Mouse (Mus musculus): Measurements from ENCODE around the gene Mpeg1. TPM values are rescaled to one million over a fixed set of nuclear protein-coding genes. Genes with fewer than 3 reads are reported as not detected.

Gene Mpeg1
- polyA plus RNA-seq, 1 experiment from 2014 or later, result 0.18 TPM

DNA sequence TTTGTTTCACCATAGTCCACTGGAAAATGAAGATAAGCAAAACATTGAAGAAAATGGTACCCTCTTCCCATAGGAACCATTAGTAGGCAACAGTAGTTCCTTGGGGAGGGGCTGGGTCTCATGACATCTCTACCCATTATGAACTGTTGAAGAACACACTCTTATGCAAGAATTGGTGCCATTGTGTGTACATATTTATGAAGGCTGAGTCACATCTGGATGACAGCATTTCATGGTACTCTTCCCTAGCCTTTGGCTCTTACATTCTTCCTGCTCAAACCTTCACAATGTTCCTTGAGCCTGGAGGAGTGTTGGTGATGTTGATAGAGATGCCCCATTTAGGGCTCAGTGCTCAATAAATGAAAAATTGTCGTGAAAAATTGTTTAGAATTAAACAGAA, 21.0 kb upstream of the Mpeg1 start:
- no peak overlapping the region for H3K9ac ChIP-seq
- H3K4me1 ChIP-seq (replicated peaks), result peaks cover 7% of the 10 kb centered on the region; the same call in 1 of the 2 replicates
- H3K9me3 ChIP-seq (replicated peaks), result no peaks in the 10 kb centered on the region
- H3K27ac ChIP-seq (ENCODE audit: poor library complexity, severe bottlenecking), result no peak overlapping the region
- no peaks in the 10 kb centered on the region for H3K36me3 ChIP-seq
- ATAC-seq (ENCODE audit: insufficient number of reproducible peaks, low FRiP score), result no peak
- no peaks in the 10 kb centered on the region for H3K27me3 ChIP-seq (replicated peaks)
- no peak overlapping the region for H3K4me2 ChIP-seq
- WGBS, result 47% methylated on average over 1 of the region's 1 CpGs
- no peak overlapping the region for H3K4me3 ChIP-seq

DNA sequence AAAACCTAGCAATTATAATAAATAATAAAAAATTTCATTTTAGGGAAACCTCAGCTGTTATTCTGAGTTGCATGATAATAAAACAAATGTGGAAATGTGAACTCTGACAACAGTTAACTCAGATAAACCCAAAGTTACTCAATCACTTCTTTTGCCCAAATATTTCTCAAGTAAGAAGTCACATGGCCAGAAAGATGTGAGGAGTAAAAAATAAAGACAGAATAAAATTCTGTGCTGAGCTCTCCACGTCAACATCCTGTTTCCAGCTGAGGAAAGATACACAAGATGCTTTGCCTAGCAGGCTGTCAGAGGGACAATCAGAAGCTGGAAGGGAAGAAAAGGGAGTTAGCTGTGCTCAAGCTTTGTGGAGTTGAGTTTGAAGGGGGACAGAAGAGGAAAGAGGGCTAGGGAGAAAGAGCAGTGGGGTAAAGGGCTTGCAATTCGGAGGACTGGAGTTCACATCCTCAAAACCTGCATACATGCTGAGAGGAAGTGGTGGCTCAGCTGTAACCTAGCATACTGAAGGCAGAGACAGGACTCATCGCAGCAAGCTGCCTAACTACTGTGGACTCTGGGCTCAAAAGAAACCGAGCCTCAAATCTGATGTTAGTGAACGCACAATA, 20.4 kb upstream of the Mpeg1 start:
- WGBS, result 75% methylated on average over 5 of the region's 5 CpGs
- ATAC-seq (ENCODE audit: insufficient number of reproducible peaks, low FRiP score), result no peak
- no peak overlapping the region for H3K4me2 ChIP-seq
- H3K4me3 ChIP-seq, result no peak overlapping the region
- no peaks in the 10 kb centered on the region for H3K36me3 ChIP-seq
- H3K9ac ChIP-seq, result no peak overlapping the region
- no peaks in the 10 kb centered on the region for H3K9me3 ChIP-seq (replicated peaks)
- no peak overlapping the region for H3K27ac ChIP-seq (ENCODE audit: poor library complexity, severe bottlenecking)
- no peaks in the 10 kb centered on the region for H3K27me3 ChIP-seq (replicated peaks)
- peaks cover 7% of the 10 kb centered on the region; the same call in 1 of the 2 replicates for H3K4me1 ChIP-seq (replicated peaks)

DNA sequence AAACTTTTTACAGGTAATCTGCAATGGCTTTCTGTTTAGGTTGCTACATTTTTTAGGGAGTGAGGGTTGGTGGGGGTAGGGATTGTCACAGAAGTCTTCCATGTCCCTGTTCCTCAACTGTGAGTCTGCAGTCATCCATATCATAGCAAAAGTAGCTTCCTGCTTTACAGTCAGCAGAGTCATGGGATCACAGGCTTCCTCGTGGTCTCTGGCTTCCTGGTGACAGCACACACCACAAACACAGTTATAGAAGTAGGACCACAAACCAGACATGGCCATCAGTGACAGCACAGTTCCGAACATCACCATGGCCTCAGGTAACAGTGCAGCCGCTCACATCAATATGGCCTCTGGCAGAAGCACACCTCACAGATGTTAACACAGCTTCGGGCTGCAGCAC, 18.0 kb upstream of the Mpeg1 start:
- Histone ChIP-seq H3K4me1 (replicated peaks) (peaks cover 7% of the 10 kb centered on the region; the same call in 1 of the 2 replicates), H3K9me3 (replicated peaks) (no peaks in the 10 kb centered on the region), H3K27me3 (replicated peaks) (no peaks in the 10 kb centered on the region), H3K36me3 (no peaks in the 10 kb centered on the region), H3K9ac (no peak overlapping the region), H3K27ac (ENCODE audit: poor library complexity, severe bottlenecking) (no peak overlapping the region), H3K4me2 (peak overlapping the region; percentile 8; the same call in 1 of the 2 replicates), H3K4me3 (no peak overlapping the region)
- no peak for ATAC-seq (ENCODE audit: insufficient number of reproducible peaks, low FRiP score)
- WGBS, result 61% methylated on average over 4 of the region's 4 CpGs

DNA sequence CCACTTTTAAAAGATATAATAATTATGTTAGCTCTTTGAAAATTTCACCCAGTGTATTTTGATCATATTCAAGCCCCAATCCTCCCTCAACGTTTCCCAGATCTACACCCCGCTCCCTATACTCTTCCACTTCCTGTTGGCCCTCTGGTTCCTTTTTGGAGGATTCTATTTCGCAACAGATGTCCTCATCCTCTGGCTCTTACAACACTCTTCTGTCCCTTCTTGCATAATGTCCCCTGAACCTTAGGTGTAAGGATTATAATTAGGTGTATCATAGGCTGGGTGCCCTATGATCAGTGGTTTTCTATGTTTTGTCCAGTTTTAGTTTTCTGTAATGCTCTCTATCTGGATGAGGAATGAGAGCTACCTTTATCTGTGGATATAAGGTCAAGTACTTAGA, 15.6 kb upstream of the Mpeg1 start:
- Histone ChIP-seq H3K4me1 (replicated peaks) (peaks cover 7% of the 10 kb centered on the region; the same call in 1 of the 2 replicates), H3K4me2 (no peak overlapping the region), H3K4me3 (no peak overlapping the region), H3K9ac (no peak overlapping the region), H3K9me3 (replicated peaks) (no peaks in the 10 kb centered on the region), H3K27ac (ENCODE audit: poor library complexity, severe bottlenecking) (no peak overlapping the region), H3K27me3 (replicated peaks) (no peaks in the 10 kb centered on the region), H3K36me3 (no peaks in the 10 kb centered on the region)
- 75% methylated on average over 3 of the region's 3 CpGs for WGBS
- no peak for ATAC-seq (ENCODE audit: insufficient number of reproducible peaks, low FRiP score)

DNA sequence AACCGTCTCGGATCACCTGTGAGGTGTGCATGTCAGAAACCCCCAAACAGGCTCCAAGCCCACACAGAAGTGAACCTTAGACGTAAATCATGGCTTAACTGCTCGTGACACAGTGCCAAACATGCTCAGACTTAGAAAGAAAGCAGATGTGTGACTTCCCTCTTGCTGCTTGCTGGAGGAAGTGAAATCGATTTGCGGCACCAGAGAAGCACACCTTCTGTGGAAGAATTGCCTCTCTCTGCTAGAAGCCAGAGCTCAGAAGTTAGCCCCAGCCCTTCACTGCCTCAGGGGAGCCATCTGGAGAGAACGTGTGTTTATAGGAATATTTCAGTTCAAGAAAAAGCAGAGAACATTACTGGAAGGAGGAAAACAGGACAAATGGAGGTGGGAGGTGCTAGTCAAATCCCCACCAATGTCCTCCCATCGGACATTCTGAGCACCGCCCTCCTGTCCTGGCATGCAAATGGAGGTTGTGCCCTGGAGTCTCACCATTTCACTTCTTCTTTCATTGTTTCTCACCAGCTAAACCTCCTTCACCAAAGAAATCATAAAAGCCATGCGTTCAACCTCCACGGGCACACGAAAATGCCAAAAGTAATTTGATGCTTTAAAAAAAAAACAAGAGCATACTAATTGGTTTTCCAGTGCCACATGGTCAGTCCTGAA, 3.0 kb upstream of the Mpeg1 start:
- Histone ChIP-seq H3K4me2 (no peak overlapping the region), H3K4me1 (replicated peaks) (no peaks in the 10 kb centered on the region), H3K4me3 (no peak overlapping the region), H3K27me3 (replicated peaks) (no peaks in the 10 kb centered on the region), H3K9me3 (replicated peaks) (no peaks in the 10 kb centered on the region), H3K36me3 (no peaks in the 10 kb centered on the region), H3K27ac (ENCODE audit: poor library complexity, severe bottlenecking) (no peak overlapping the region), H3K9ac (no peak overlapping the region)
- WGBS, result 74% methylated on average over 12 of the region's 12 CpGs
- ATAC-seq (ENCODE audit: insufficient number of reproducible peaks, low FRiP score), result no peak

DNA sequence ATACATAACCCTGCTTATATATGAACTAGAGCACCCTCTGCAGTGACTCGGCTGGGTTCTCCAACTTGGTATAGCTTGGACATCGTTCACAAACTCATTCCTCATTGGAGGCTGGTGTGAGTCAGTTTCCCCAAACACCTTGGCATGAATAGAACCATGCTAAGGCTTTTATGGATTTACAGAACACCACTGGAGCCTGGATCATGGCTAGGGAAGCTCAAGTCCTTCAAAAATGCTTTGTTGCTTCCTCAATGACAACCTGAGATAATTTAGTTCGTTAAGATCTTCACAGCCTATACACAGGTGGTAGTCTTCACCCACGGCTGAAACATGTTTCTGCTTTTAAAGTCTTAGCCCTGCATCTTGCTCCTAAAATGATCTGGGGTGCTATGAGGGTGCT, 1.1 kb upstream of the Mpeg1 start:
- Histone ChIP-seq H3K4me3 (no peak overlapping the region), H3K4me2 (no peak overlapping the region), H3K36me3 (no peaks in the 10 kb centered on the region), H3K9ac (no peak overlapping the region), H3K27ac (ENCODE audit: poor library complexity, severe bottlenecking) (no peak overlapping the region), H3K27me3 (replicated peaks) (no peaks in the 10 kb centered on the region), H3K4me1 (replicated peaks) (peaks cover 9% of the 10 kb centered on the region), H3K9me3 (replicated peaks) (no peaks in the 10 kb centered on the region)
- WGBS, result 79% methylated on average over 4 of the region's 4 CpGs
- no peak for ATAC-seq (ENCODE audit: insufficient number of reproducible peaks, low FRiP score)

DNA sequence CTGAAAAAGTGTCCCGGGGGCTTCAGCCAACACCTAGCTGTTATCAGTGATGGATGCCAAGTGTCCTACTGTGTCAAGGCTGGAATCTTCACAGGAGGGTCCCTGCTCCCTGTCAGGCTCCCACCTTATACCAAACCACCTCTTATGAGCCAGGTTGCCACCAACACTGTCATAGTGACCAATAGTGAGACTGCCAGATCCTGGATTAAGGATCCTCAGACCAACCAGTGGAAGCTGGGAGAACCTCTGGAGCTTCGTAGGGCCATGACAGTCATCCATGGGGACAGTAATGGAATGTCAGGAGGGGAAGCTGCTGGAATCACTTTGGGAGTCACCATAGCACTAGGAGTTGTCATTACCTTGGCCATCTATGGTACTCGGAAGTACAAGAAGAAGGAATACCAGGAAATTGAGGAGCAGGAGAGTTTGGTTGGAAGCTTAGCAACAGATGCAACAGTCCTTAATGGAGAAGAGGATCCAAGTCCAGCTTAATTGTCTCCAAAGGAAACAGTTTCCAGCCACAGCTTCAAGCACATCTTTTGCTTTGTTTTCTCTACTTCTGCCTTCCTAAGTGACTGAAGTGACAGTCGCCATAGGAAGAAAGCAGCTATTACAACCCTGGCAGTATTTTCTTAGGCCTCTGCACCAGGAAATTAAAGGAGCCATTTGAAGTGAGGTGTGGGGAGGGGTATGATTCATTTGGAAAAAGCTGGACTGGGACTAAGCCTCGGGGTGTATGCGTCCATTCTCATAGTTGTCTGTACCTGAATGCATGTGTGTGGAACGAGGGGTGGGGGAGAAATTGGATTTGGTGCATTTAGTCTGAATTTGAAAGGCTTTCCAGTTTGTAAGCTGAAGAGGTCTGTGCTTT, 2.5 kb downstream of the Mpeg1 start:
- no peaks in the 10 kb centered on the region for H3K9me3 ChIP-seq (replicated peaks)
- no peaks in the 10 kb centered on the region for H3K27me3 ChIP-seq (replicated peaks)
- no peak overlapping the region for H3K4me2 ChIP-seq
- no peak overlapping the region for H3K9ac ChIP-seq
- no peak overlapping the region for H3K4me3 ChIP-seq
- H3K27ac ChIP-seq (ENCODE audit: poor library complexity, severe bottlenecking), result no peak overlapping the region
- no peak for ATAC-seq (ENCODE audit: insufficient number of reproducible peaks, low FRiP score)
- WGBS, result 59% methylated on average over 7 of the region's 7 CpGs
- H3K4me1 ChIP-seq (replicated peaks), result peaks cover 9% of the 10 kb centered on the region
- no peaks in the 10 kb centered on the region for H3K36me3 ChIP-seq

DNA sequence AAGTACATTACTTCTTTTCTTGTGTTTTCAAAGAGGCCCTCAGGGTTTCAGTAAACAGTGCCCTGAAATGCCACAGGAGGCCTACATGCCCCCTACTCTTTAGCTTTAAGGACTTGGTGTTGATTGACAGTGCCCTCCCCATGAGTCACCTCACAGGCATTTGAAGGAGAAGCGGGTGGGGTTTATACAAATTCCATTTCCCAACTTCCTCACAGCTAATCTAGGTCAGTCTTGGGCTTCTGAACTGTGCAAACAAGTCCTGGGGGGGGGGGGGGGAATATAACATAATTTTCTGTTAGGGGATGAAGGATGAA, 3.1 kb downstream of the Mpeg1 start:
- H3K27ac ChIP-seq (ENCODE audit: poor library complexity, severe bottlenecking), result no peak overlapping the region

DNA sequence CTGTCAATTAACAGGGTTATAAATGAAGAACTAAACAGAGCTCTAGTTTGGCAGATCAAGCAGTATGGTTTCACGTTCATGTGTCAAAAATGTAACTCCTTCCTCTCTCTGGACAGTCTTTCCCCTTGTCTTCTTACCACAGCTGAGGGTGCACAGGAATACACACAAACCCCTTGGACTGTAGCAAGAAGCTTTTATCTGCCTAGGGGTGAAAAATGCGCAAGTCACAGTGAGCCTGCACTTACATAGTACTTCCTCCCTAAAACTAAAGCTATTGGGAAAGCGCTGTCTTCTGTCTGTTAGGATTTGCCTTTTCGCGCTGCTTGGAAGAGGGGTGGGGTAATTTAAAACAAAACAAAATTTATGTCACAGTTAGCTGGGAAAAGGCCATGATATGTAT, 3.5 kb downstream of the Mpeg1 start:
- H3K4me3 ChIP-seq, result no peak overlapping the region
- no peak for ATAC-seq (ENCODE audit: insufficient number of reproducible peaks, low FRiP score)
- no peaks in the 10 kb centered on the region for H3K36me3 ChIP-seq
- no peaks in the 10 kb centered on the region for H3K9me3 ChIP-seq (replicated peaks)
- WGBS, result 70% methylated on average over 5 of the region's 5 CpGs
- no peak overlapping the region for H3K27ac ChIP-seq (ENCODE audit: poor library complexity, severe bottlenecking)
- H3K4me1 ChIP-seq (replicated peaks), result peaks cover 9% of the 10 kb centered on the region
- H3K4me2 ChIP-seq, result no peak overlapping the region
- H3K27me3 ChIP-seq (replicated peaks), result no peaks in the 10 kb centered on the region
- H3K9ac ChIP-seq, result no peak overlapping the region

More for the DNA sequence above, 3.1 kb downstream of the Mpeg1 start:
- Histone ChIP-seq H3K27me3 (replicated peaks) (no peaks in the 10 kb centered on the region), H3K9me3 (replicated peaks) (no peaks in the 10 kb centered on the region), H3K4me3 (no peak overlapping the region), H3K9ac (no peak overlapping the region), H3K36me3 (no peaks in the 10 kb centered on the region), H3K4me1 (replicated peaks) (peaks cover 9% of the 10 kb centered on the region), H3K4me2 (no peak overlapping the region)
- ATAC-seq (ENCODE audit: insufficient number of reproducible peaks, low FRiP score), result no peak
- 8% methylated on average over 1 of the region's 1 CpGs for WGBS

DNA sequence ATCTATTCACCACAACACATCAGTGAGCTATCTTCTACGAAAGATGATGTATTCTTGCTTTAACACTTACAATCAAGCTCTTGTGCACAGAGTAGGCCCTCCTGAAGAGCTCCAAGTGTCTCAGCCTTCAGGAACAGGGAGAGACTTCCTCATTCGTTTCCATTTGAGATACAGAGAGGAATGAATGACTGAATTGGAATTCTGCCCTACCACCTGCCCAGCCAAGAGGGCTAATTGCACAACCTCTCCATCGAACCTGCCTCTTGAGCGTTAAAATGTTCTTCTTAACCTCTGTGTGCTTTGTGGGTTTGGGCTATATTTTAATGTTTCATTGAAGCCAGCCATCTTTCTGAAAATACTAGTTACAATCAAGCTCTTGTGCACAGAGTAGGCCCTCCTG, 4.1 kb downstream of the Mpeg1 start:
- H3K9me3 ChIP-seq (replicated peaks), result no peaks in the 10 kb centered on the region
- H3K4me1 ChIP-seq (replicated peaks), result peaks cover 9% of the 10 kb centered on the region
- H3K27ac ChIP-seq (ENCODE audit: poor library complexity, severe bottlenecking), result no peak overlapping the region
- no peak overlapping the region for H3K4me2 ChIP-seq
- H3K27me3 ChIP-seq (replicated peaks), result no peaks in the 10 kb centered on the region
- no peak overlapping the region for H3K4me3 ChIP-seq
- WGBS, result 65% methylated on average over 4 of the region's 4 CpGs
- no peak overlapping the region for H3K9ac ChIP-seq
- no peak for ATAC-seq (ENCODE audit: insufficient number of reproducible peaks, low FRiP score)
- H3K36me3 ChIP-seq, result no peaks in the 10 kb centered on the region

DNA sequence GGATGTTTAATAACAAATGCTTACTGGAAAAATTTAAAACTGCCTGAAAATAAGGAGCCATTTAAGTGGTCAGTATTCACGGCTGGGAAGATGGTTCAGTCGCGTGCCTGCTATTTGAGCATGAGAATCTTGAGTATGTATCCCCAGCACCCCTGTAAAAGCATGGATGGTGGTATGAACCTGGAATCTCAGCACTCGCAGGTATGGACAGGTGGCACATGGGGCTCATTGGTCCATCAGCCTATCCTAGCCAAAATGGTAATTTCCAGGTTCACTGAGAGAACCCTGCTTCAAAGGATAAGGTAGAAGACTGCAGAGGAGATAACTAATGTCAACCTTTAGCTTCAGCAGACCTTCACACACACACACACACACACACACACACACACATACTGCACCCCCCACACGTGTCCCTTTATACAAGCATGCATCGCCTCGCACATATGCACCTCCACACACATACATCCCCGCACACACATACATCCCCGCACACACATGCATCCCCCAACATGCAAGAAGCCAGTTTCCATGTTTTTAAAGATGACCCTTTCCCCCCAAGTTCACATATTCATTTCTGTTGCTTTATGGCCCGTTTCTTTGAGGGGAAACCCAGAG, 5.1 kb downstream of the Mpeg1 start:
- Histone ChIP-seq H3K4me2 (no peak overlapping the region), H3K27me3 (replicated peaks) (no peaks in the 10 kb centered on the region), H3K9ac (no peak overlapping the region), H3K9me3 (replicated peaks) (no peaks in the 10 kb centered on the region), H3K36me3 (no peaks in the 10 kb centered on the region), H3K4me3 (no peak overlapping the region), H3K4me1 (replicated peaks) (peaks cover 9% of the 10 kb centered on the region), H3K27ac (ENCODE audit: poor library complexity, severe bottlenecking) (no peak overlapping the region)
- WGBS, result 86% methylated on average over 10 of the region's 10 CpGs
- ATAC-seq (ENCODE audit: insufficient number of reproducible peaks, low FRiP score), result no peak

All from heart, embryonic 12.5 days (tissue).